Mouse (Mus musculus): Measurements from ENCODE around the gene C1qtnf7.

GRCm38 (mm10) chr5:43539871-43540270 lies 24.5 kb downstream of the C1qtnf7 start:
- no peak for TF ChIP-seq CTCF (IDR thresholded peaks at IDR 0.05; ENCODE audit: borderline replicate concordance, insufficient read depth, low read depth, low read length)
- TF ChIP-seq POLR2A (IDR thresholded peaks at IDR 0.05; ENCODE audit: borderline replicate concordance, insufficient read depth, low read length): no peak

Measured in cerebellum, adult 2 months (tissue).